Mouse (Mus musculus): ENCODE data around the gene Pdlim7.

The Pdlim7 gene

DNA sequence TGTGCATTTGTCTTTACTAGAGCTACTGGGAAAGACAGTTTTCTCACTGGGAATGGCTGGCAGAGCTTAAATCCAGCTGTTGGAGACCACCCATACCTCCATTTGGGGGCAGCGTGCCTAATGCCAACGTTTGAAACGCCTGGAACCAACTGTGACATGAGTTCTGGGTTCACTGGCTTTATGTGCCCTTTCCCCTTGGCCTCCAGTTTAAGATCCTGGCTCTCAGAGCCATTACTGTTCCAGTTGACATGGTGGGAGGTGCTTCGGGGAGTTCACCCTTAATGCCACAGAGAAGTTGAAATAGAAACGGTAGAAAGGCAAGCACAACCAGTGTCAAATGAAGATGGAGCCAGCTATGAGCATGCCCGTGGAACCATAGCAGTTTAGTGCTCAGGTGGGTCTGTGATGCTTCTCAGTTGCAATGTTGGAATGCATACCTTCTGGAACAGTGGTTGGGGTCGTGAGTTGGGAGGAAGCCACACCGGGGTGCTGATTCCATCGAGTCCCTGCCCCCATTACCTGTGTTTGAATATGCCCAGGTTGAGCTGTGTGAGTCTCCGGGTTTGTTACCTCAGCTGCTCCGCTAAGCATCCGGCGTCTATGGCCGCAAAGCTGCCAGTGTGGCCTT lies 50.0 kb downstream of the Pdlim7 start:
- DNase-seq = no peak

DNA sequence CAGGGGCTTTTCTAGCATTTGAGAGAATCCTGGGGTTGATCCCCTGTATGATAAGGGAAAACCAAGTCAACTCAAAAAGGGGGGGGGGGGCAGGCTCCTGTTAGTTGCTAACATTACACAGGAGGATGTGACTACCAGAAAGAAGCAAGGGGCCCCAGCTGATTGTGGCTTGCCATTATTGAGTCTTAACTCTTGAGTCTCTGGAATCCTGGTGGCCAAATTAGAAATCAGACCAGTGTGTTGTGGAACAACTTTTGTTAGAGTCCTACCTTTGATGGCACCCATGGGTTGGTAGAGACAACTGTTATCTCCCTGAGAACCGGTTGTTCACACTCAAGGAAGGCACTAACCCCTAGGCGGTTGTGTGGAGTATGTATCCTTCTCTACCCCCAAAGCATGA lies 50.5 kb downstream of the Pdlim7 start:
- no peak for DNase-seq

DNA sequence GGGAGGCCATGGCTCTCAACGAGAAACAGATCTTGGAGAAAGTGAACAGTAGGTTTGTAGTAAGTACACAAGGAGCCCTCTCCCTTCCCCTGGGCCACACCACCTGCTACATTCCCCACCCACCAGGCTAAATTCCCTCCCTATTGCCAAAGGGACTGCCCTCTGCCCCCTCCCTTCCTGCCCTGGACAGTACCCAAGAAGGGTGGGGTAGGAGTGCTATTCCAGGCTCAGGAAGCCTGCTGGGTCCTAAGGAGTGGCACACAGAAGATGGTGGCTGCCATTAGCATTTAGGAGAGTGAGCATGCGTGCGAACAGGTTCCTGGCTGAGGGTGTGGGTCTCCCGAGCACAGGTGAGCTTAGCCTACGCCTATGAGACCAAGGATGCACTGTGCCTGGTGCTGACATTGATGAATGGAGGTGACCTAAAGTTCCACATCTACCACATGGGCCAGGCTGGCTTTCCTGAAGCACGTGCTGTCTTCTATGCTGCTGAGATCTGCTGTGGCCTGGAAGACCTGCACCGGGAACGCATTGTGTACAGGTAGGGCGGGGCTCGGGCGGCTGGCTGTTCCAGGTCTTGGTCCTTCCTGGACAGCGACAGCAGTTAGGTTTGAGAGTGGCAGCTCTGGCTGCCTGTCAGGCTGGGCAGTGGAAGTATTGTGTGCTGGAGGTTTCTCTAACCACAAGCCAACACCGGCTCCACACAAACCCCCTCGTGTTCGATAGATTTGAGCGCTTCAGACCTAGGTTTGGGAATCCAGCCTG lies 61.5 kb downstream of the Pdlim7 start:
- DNase-seq = no peak

DNA sequence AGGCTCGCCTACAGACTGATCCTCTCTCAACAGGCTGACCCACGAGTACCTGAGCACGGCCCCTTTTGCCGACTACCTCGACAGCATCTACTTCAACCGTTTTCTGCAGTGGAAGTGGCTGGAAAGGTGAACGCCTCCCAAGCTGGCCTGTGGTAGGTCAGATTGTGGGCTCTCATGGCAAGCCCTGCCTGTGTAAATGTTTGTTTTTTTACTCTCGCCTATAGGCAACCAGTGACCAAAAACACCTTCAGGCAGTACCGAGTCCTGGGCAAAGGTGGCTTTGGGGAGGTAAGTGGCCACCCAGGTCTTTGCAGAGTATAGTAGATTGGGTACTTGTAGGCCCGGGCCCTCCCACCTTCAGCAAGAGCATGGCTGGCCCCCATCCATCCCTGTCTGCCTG lies 62.2 kb downstream of the Pdlim7 start:
- no peak for DNase-seq

DNA sequence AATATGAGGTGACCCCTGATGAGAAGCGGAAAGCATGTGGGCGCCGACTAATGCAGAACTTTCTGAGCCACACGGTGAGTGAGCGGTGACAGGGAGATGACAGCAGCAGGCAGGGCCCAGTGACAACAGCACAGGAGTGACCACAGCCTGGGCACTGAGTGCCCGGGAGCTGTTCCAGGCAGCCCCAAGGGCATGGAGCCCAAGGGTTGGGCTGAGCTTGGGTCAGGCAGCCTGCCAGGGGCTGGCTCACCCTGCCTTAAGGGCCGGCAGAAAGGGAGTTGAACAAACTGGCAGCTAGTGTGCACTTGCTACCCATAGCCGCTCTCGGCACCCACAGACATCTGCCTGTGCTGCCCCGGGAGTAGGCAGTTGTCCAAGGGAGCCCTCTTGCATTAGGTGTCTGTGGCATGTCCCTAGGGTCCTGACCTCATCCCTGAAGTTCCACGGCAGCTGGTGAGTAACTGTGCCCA lies 62.9 kb downstream of the Pdlim7 start:
- DNase-seq = no peak

DNA sequence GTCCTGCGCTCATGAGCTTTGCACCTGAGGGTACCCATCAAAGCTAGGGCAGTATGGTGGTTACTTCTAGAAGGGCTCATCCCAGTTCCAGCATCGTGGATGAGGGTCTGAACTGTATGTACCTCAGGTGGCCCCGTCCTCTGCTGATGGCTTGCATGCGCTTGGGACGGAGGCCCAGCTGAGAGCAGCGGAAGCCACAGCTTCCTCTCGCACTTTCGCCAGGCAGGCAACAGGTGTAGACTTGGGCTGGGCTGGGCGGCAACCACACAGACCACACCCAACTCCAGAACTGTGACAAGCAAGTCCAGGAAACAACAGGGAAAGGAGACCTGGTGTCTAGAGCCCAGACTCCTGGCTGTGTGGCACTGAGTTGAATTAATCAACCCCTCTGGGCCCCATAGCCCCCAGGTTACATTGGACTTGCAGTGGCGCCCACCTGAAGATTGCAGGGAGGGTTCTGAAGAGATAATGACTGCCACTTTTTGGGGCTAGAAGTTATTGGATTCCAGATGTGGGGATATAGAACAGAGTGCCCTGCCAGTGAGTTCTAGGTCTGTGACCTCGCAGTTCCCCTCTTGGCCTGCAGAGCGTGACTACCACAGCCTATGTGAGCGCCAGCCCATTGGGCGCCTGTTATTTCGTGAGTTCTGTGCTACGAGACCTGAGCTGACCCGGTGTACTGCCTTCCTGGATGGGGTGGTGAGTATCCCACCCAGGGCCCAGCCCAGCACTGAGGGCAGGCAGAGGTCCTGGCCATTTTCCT lies 63.6 kb downstream of the Pdlim7 start:
- no peak for DNase-seq

DNA sequence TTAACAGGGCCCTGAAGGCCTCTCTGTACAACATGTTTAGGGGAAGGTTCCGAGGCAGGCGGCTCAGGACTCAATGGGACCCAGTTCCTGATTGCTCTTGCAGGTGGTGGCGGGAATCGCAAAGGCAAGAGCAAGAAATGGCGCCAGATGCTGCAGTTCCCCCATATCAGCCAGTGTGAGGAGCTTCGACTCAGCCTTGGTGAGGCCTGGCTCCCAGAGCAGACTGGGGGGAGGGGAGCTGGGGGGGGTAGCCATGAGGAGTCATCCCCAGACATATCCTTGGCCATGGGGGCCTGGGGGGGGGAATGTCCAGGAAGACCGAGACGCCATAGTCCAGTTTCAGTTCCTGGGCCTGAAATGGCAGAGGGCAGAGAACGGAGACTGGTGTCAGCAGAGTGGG lies 64.3 kb downstream of the Pdlim7 start:
- DNase-seq = no peak

DNA sequence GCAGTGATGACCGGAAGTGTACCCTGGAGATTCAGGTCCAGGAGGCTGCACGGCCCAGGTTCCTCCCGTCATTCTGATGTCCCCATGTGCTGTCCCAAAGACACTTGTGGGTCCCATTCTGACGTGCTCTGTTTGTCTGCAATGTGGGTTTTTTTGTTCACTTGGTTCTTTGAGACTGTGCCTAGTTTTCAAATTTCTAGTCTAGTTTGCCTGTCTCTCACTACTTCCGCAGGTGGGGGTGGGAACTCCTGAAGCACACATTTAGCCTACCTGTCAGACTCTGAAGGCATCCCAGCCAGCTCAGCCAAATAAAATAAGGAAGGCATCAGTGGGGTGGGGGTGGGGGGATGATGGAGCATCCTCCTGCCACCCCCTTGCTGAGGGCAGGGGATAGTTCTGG lies 65.3 kb downstream of the Pdlim7 start:
- DNase-seq = no peak

DNA sequence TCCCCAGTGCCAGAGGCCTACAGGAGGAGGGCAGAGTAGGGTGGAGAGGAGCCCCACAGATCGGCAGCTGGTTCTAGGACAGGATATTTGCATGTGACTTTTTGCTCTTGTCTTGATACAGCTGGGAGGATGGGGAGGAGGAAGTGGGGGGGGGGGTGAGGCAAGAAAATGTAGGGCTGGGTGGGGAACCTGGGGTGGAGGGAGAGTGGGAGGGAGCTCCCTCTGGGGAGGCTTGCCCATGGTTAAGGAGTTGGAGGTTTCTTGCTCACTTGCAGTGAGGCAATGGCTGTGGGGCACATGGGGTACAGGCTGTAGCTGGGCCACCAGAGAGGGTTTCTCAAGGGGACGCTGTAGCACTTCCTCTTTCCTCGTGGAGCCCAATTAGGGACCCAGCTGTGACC lies 65.9 kb downstream of the Pdlim7 start:
- DNase-seq = no peak

DNA sequence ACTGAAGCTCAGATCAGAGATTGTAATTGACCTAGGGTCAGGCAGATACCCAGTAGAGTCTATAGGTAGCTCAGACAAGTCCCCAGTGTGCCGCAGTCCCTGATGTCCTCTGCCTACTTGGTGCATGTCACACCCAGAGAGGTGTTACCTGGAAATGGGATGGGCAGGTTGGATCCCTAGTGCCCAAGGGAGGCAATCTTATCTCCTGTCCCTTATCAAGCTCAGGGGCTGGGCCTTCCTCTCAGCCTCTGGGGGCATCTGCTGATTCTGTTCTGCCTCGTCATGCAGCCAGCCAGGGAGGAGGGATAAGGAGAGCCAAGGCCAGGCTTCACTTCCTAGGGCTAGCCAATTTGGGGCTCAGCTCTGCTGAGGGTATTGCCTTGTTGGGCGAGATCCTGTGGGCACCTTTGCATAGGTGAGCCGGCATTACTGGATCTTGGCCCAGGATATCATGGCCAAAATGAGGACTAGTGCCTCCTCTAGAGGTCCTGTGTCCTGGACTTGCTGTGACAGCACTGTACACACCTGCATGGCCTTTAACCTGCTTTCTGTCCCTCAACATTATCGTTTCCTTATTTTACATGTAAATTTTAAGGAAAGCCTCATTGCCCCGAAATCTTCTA lies 66.9 kb downstream of the Pdlim7 start:
- DNase-seq = no peak

Measured in kidney, adult 8-10 months (tissue).